Mouse (Mus musculus) kidney, adult 2 months (tissue): ENCODE measurements around the gene Uap1l1.

ENCODE experiments used
- CTCF ChIP-seq: fragments of 200-500 bp; conservative IDR thresholded peaks from 2 replicates; pipeline ENCODE4 v1.5.1; 2011; ENCODE audit warnings: low read depth, mild to moderate bottlenecking, control low read depth, low read length, moderate library complexity, mixed read lengths; ENCODE audit not compliant: insufficient read depth, insufficient read length
- POLR2A ChIP-seq: fragments of 200-500 bp; IDR thresholded peaks from one replicate; pipeline ENCODE4 v1.6.1; 2011; ENCODE audit warnings: low read depth, low read length, control low read depth

- TF ChIP-seq CTCF (peak; percentile 71), POLR2A (no peak)
These were observed 11.1 kb upstream of the Uap1l1 start for GRCm38 (mm10) chr2:25376589-25376988.
